Mouse (Mus musculus) monocyte, adult 5-6 weeks (primary cell): ENCODE data around the gene Tpo. TPM values are rescaled to one million over a fixed set of nuclear protein-coding genes. Genes with fewer than 3 reads are reported as not detected.

ENCODE experiments used
- ATAC-seq: fragments of 153-309, 156-312 bp; replicated peaks from 2 replicates; pipeline ENCODE4 v1.8.0; 2017; ENCODE audit warnings: mild to moderate bottlenecking; ENCODE audit not compliant: low TSS enrichment, insufficient number of reproducible peaks, severe bottlenecking, poor library complexity, low FRiP score
- total RNA-seq: library from RNA; stranded (forward); fragments of 200-1000, 200-491, 200-594 nt; gene quantifications from 3 replicates; pipeline ENCODE4 v1.2.3, GENCODE M21; 2017

Gene Tpo
- total RNA-seq, result not detected in 3 replicates

GRCm38 (mm10) chr12:30132524-30132923, at the start of gene Tpo:
TSS of gene Tpo (minus strand) at chr12:30132624.
- ATAC-seq, result no peak

GRCm38 (mm10) chr12:30181721-30182120, 49.3 kb upstream of the Tpo start:
- no peak for ATAC-seq

- no peak for ATAC-seq
Observed at GRCm38 (mm10) chr12:30179623-30180022, 47.2 kb upstream of the Tpo start.

- ATAC-seq, result no peak
Observed at GRCm38 (mm10) chr12:30177966-30178365, 45.5 kb upstream of the Tpo start.

- no peak for ATAC-seq
Observed at GRCm38 (mm10) chr12:30177529-30177928, 45.1 kb upstream of the Tpo start.

GRCm38 (mm10) chr12:30168491-30168890, 36.1 kb upstream of the Tpo start:
- no peak for ATAC-seq

GRCm38 (mm10) chr12:30164538-30164937, 32.1 kb upstream of the Tpo start:
- no peak for ATAC-seq

GRCm38 (mm10) chr12:30164005-30164404, 31.6 kb upstream of the Tpo start:
- ATAC-seq, result no peak

GRCm38 (mm10) chr12:30161731-30162406, 29.4 kb upstream of the Tpo start:
- ATAC-seq, result no peak

GRCm38 (mm10) chr12:30160475-30160874, 28.1 kb upstream of the Tpo start:
- ATAC-seq, result no peak

- no peak for ATAC-seq
Observed at GRCm38 (mm10) chr12:30159788-30160187, 27.4 kb upstream of the Tpo start.

- no peak for ATAC-seq
Observed at GRCm38 (mm10) chr12:30154079-30154673, 21.8 kb upstream of the Tpo start.

- ATAC-seq, result no peak
Observed at GRCm38 (mm10) chr12:30142085-30142484, 9.7 kb upstream of the Tpo start.

- ATAC-seq, result no peak
Observed at GRCm38 (mm10) chr12:30129411-30129716, 3.1 kb downstream of the Tpo start.

GRCm38 (mm10) chr12:30128561-30129410, 3.6 kb downstream of the Tpo start:
- ATAC-seq, result no peak

GRCm38 (mm10) chr12:30122347-30122746, 10.1 kb downstream of the Tpo start:
- ATAC-seq, result no peak

GRCm38 (mm10) chr12:30112271-30112670, 20.2 kb downstream of the Tpo start:
- ATAC-seq, result no peak

GRCm38 (mm10) chr12:30109646-30110605, 22.5 kb downstream of the Tpo start:
- ATAC-seq, result no peak
